Mouse (Mus musculus) stomach, embryonic 15.5 days (tissue): ENCODE results near the gene Gkn3. TPM values are rescaled to one million over a fixed set of nuclear protein-coding genes. Genes with fewer than 3 reads are reported as not detected.

Experiments
- ATAC-seq: fragments of 200-750 bp; cut with Nextera tagmentation; 2 replicates; pipeline ENCODE4 v1.8.0; 2017; ENCODE audit warnings: low read depth, moderate number of reproducible peaks, moderate TSS enrichment; ENCODE audit not compliant: insufficient read depth, low FRiP score
- H3K27ac ChIP-seq: fragments of 300-500 bp; sonication (generic); 2 replicates; pipeline ENCODE4 v1.5.1; 2015; ENCODE audit warnings: mild to moderate bottlenecking, inconsistent platforms
- H3K27me3 ChIP-seq: fragments of 300-500 bp; sonication (generic); replicated peaks from 2 replicates; pipeline ENCODE4 v1.6.1; 2015; ENCODE audit warnings: inconsistent platforms
- H3K36me3 ChIP-seq: fragments of 300-500 bp; sonication (generic); 2 replicates; pipeline ENCODE4 v1.6.1; 2015; ENCODE audit warnings: inconsistent platforms
- H3K4me1 ChIP-seq: fragments of 300-500 bp; sonication (generic); 2 replicates; pipeline ENCODE4 v1.6.1; 2015; ENCODE audit warnings: inconsistent platforms
- H3K4me2 ChIP-seq: fragments of 300-500 bp; sonication (generic); 2 replicates; pipeline ENCODE4 v1.6.1; 2015; ENCODE audit warnings: mild to moderate bottlenecking, inconsistent platforms
- H3K4me3 ChIP-seq: fragments of 300-500 bp; sonication (generic); replicated peaks from 2 replicates; pipeline ENCODE4 v1.5.1; 2015; ENCODE audit warnings: inconsistent platforms
- H3K9ac ChIP-seq: fragments of 300-500 bp; sonication (generic); 2 replicates; pipeline ENCODE4 v1.6.1; 2015; ENCODE audit warnings: inconsistent platforms
- H3K9me3 ChIP-seq: fragments of 300-500 bp; sonication (generic); 2 replicates; pipeline ENCODE4 v1.6.1; 2016; ENCODE audit warnings: inconsistent platforms
- WGBS: fragments of 180-500 bp; shearing (Covaris S2); methylation state at CpG from one replicate; pipeline ENCODE4 v1.1.7; 2015; 5-methylcytosine and 5-hydroxymethylcytosine counted together
- polyA plus RNA-seq: library from polyadenylated mRNA; unstranded; fragments of >200 nt; fragmentation: Nextera tagmentation; extraction: Ambion mirVana; gene quantifications from 2 replicates; pipeline ENCODE4 v1.2.1, GENCODE M21; 2015

Gkn3 gene
- polyA plus RNA-seq, 1 experiment from 2014 or later: 5.1 TPM

DNA sequence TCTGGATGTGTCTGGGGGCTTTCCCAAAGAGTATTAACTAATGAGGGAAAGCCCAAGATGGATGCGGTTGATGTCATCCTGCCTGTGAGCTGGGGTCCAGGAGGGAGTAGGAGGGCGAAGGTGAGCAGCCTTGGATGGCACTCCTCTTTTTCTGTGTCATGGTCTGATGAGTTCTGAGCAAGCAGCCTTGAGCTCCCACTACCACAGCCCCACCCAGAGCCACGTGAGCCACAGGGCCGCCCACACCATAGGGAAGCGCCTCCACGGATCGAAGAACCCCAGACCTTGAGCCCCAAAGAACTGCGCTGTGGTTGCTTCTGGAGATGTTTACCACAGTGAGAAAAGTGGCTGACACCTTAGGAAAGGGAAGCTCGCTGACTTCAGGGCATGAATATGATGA, 6.0 kb upstream of the Gkn3 start:
- Histone ChIP-seq H3K4me3 (no peak overlapping the region), H3K9ac (no peak overlapping the region), H3K4me1 (0 out of 2 replicates have a peak, but pooled peaks cover 3% of the 10 kb centered on the region), H3K36me3 (no peaks in the 10 kb centered on the region), H3K27me3 (no peaks in the 10 kb centered on the region), H3K9me3 (no peaks in the 10 kb centered on the region), H3K27ac (no peak overlapping the region), H3K4me2 (no peak overlapping the region)
- ATAC-seq: no peak
- 83% methylated on average over 9 of the region's 9 CpGs for WGBS

DNA sequence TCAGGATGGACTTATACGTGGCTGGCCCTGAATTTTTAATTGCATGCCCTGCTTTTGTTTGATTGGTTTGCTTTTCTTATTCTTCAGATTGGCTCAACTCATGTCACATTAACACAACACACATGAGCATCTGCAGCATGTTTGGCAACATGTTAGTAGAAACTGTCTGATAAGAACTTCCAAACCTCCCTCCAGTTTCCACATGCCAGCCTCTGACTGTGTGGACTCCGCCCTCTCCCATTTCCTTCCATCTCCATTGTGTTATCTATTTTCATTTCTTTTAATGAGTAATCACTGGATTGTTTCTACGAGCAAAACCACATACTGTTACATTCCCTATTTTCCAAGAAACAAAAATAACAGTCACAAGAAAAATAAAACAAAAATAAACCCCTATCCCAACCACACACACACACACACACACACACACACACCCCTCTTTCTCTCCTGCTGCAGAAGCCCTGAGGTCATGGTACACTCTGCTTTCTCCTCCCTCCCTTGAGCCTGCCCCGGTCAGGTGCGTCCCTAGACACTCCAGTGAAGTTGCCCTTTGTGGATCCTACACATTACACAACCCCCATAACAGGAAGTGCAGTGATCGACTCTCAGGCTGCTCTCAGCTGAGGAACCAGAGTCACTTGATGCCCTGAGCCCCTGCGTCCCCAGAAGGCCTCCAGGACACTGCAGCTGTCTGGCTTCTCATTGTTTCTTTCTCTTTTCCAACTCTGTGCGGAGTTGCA, 4.9 kb upstream of the Gkn3 start:
- Histone ChIP-seq H3K27me3 (no peaks in the 10 kb centered on the region), H3K9me3 (no peaks in the 10 kb centered on the region), H3K4me2 (no peak overlapping the region), H3K27ac (no peak overlapping the region), H3K9ac (no peak overlapping the region), H3K4me3 (no peak overlapping the region), H3K4me1 (0 out of 2 replicates have a peak, but pooled peaks cover 3% of the 10 kb centered on the region), H3K36me3 (no peaks in the 10 kb centered on the region)
- ATAC-seq: no peak
- WGBS: 60% methylated on average over 8 of the region's 8 CpGs

DNA sequence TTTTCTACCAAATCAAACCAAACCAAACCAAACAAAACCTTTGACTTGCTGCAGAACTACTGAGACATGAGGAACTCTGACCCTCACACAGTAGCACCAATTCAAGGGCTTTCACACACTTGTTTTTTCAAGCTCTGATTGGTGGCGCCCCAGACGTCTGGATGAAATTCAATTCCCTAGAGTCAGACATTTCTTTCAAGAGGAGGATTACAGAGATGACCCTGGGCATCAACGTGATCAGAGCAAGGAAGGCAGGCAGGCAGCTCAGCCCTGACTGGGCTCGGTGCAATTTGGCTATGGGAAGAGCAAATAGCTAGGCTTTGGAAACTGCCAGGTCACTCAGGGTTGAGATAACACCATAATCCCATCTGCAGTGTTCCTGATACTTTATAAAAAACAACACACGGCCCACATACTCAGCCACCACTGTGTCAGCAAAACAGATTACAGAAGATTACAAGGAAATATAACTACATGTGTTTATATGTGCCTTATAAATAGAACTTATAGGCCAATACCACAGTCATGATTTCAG, 787 bp upstream of the Gkn3 start:
- no peaks in the 10 kb centered on the region for H3K9me3 ChIP-seq
- ATAC-seq: no peak
- WGBS: 20% methylated on average over 5 of the region's 5 CpGs
- no peak overlapping the region for H3K4me3 ChIP-seq
- no peak overlapping the region for H3K4me2 ChIP-seq
- no peaks in the 10 kb centered on the region for H3K27me3 ChIP-seq
- H3K4me1 ChIP-seq: 0 out of 2 replicates have a peak, but pooled peaks cover 3% of the 10 kb centered on the region
- H3K36me3 ChIP-seq: no peaks in the 10 kb centered on the region
- no peak overlapping the region for H3K9ac ChIP-seq
- no peak overlapping the region for H3K27ac ChIP-seq

DNA sequence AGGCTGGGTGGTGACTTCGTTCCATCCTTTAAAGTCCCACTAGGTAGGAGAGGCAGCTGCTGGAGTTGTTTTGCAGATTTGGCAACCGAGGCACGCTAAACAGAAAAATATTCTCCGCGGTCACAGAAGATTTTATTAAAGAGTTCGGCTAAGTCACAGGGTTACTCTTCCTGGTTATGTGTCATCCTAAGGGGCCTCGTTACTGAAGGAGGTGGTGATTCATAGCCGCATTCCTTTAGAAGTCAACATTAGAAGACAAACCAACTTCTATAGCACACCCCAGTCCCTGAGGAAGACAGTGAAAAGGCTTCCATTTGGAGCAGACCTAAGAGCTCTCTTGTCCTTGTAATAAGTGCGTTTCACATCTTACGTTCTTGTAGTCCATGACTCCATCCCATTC, 2.1 kb downstream of the Gkn3 start:
- WGBS: 79% methylated on average over 10 of the region's 10 CpGs

DNA sequence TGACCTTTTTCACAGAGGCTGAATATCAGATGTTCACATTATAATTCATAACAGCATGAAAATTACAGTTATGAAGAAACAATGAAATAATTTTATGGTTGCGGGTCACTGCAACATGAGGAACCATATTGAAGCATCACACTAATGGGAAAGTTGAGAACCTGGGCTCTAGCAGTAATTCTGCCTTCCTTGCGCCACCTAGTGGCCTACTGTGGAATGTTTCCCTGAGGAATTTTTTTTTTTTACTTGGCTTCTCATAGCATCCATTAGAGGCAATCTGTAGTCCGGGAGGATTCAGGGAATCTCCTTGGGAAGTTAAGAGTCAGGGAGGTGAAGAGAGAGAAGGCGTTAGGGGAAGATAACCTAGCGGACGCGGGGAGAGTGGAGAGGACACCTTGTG, 2.5 kb downstream of the Gkn3 start:
- H3K4me2 ChIP-seq: no peak overlapping the region
- no peak overlapping the region for H3K4me3 ChIP-seq
- H3K4me1 ChIP-seq: 0 out of 2 replicates have a peak, but pooled peaks cover 3% of the 10 kb centered on the region
- no peak for ATAC-seq
- H3K27me3 ChIP-seq: peaks cover 9% of the 10 kb centered on the region
- H3K36me3 ChIP-seq: no peaks in the 10 kb centered on the region
- no peak overlapping the region for H3K9ac ChIP-seq
- no peak overlapping the region for H3K27ac ChIP-seq
- 9% methylated on average over 7 of the region's 7 CpGs for WGBS
- no peaks in the 10 kb centered on the region for H3K9me3 ChIP-seq

More for the DNA sequence above, 2.1 kb downstream of the Gkn3 start:
- peaks cover 9% of the 10 kb centered on the region for H3K27me3 ChIP-seq
- no peaks in the 10 kb centered on the region for H3K9me3 ChIP-seq
- no peak overlapping the region for H3K4me3 ChIP-seq
- no peak overlapping the region for H3K27ac ChIP-seq
- no peak for ATAC-seq
- H3K4me1 ChIP-seq: 0 out of 2 replicates have a peak, but pooled peaks cover 3% of the 10 kb centered on the region
- no peaks in the 10 kb centered on the region for H3K36me3 ChIP-seq
- H3K9ac ChIP-seq: no peak overlapping the region
- H3K4me2 ChIP-seq: no peak overlapping the region

DNA sequence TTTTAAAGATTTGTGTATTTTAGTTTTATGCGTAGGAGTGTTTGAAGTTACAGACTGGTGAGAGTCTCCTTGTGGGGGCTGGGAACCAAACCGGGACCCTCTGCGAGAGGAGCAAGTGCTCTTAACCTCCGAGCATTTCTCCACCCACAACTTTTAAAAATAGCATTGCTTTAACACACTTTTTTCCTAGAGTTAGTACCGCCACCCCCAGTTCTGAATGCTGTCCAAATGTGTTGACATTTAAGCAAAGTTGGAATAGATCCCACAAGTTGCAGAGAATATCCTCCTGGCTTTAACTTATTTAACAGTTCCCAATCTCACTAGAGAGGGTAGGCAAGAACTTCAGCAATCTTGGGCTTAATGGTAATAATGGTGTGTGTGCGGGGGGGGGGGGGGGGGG, 4.0 kb downstream of the Gkn3 start:
- Histone ChIP-seq H3K27ac (no peak overlapping the region), H3K9me3 (no peaks in the 10 kb centered on the region), H3K4me1 (0 out of 2 replicates have a peak, but pooled peaks cover 3% of the 10 kb centered on the region), H3K4me3 (peak overlapping the region; percentile 22; the same call in 1 of the 2 replicates), H3K36me3 (no peaks in the 10 kb centered on the region), H3K9ac (no peak overlapping the region), H3K4me2 (peak overlapping the region; percentile 54; the same call in 1 of the 2 replicates), H3K27me3 (peaks cover 9% of the 10 kb centered on the region)
- ATAC-seq: no peak
- WGBS: 35% methylated on average over 5 of the region's 6 CpGs

DNA sequence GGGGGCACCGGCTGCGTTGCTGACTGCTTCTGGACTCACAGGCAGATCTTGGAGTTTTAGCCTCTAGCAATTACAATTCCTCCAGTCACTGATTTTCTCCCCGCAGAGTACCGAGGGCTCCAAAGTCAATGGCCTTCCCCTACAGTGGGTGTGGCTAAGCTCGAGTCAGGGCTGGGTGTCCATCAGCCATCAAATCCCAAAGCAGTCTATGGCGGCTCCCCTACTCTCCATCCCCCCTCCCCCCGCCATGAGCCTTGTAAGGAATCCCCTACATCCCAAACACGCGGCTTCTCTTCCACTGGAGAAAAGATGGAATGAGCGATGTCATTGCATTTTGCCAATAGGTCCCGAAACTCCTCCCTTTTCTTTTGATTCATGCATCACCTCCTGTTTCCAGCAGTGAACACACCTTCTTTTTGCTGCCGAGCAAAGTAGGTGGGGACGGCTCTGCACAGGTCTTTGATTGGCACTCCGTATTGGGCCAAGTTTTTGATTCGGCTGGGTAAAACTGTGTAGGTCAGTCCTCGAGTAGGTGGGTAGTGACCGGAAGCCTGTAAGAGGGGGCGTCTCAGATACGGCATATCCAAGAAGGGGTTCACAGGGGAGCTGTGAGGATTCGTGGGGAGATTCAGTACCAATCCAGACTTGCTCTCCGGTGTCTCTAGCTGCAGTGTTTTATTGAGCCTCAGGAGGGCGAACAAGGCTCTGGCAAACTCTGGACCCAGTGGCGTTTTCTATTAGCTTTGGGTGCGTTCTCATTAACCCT, 4.6 kb downstream of the Gkn3 start:
- no peak overlapping the region for H3K9ac ChIP-seq
- H3K36me3 ChIP-seq: no peaks in the 10 kb centered on the region
- 12% methylated on average over 24 of the region's 24 CpGs for WGBS
- peak overlapping the region; percentile 22 for H3K4me3 ChIP-seq
- H3K4me2 ChIP-seq: peak overlapping the region; percentile 54
- H3K27ac ChIP-seq: no peak overlapping the region
- 0 out of 2 replicates have a peak, but pooled peaks cover 3% of the 10 kb centered on the region for H3K4me1 ChIP-seq
- peaks cover 9% of the 10 kb centered on the region for H3K27me3 ChIP-seq
- peak; percentile 32; the same call in 1 of the 2 replicates for ATAC-seq
- H3K9me3 ChIP-seq: no peaks in the 10 kb centered on the region

DNA sequence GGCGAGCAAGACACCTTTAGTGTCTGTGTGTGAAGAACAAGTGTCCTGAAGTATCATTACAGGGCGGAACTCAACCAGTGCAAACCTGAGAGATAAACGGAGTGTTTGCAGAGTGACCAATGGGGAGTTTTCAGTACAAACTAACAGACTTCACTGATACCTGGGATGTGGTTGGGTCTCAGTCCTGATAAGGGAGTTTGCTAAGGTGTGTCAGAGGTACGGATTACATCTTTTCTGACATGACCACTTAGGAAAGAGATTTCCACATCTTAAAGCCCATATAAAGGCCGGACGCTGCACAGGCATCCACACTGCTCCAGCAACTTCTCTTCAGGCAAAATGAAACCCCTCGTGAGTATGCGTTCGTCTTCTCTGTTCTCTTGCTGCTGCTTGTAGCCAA, 15.7 kb downstream of the Gkn3 start, which contains the start of gene Gkn2:
TSS of gene Gkn2 (plus strand) at position 301 of the 400 bp plus-strand sequence.
- no peaks in the 10 kb centered on the region for H3K27me3 ChIP-seq
- H3K9ac ChIP-seq: no peak within 1 kb of the TSS
- no peaks in the 10 kb centered on the region for H3K9me3 ChIP-seq
- H3K36me3 ChIP-seq: no peaks in the 10 kb centered on the region
- no peak within 1 kb of the TSS for H3K4me2 ChIP-seq
- WGBS: 77% methylated on average over 9 of the region's 9 CpGs
- no peaks in the 10 kb centered on the region for H3K4me1 ChIP-seq
- ATAC-seq: no peak
- no peak within 1 kb of the TSS for H3K4me3 ChIP-seq
- H3K27ac ChIP-seq: no peak within 1 kb of the TSS

DNA sequence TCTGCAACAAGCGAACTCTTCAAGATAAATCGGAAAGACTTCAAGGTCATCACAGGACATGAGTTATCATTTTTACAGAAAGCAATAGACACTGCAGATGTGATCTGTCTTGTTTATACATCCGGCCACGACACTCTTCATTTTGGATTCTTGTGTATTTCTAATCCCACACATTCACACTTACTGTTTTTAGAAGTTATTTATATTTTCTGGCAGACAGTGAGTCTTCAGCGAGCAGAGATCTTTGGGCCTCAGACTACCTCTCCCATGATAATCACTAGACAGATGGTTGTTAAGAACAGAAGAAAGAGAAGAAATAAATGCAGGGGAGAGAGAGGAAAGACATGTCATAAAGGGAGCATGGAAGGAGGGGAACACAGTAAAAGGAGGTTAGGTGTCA, 19.5 kb downstream of the Gkn3 start:
- no peaks in the 10 kb centered on the region for H3K27me3 ChIP-seq
- H3K4me1 ChIP-seq: no peaks in the 10 kb centered on the region
- WGBS: 79% methylated on average over 5 of the region's 5 CpGs
- no peak overlapping the region for H3K9ac ChIP-seq
- no peaks in the 10 kb centered on the region for H3K36me3 ChIP-seq
- no peak overlapping the region for H3K4me2 ChIP-seq
- no peak overlapping the region for H3K4me3 ChIP-seq
- ATAC-seq: no peak
- H3K9me3 ChIP-seq: no peaks in the 10 kb centered on the region
- H3K27ac ChIP-seq: no peak overlapping the region

DNA sequence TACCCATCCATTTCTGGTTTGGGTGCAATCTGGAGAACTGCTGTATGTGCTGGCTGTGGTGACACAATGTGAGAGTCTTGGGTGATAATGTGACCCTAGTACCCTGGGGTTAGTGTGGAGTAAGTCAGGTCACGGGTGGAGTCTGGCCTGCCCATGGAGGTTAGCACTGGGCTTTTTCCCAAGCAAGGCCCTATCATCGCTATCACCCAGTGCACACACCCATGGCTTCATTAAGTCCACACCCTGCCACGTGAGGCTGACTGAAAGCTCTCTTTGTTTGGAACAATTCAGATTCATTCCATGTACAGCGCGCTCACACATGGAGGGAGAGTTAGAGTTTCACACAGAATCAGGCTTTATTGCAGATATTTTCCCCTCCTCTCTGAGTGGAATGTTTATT, 34.3 kb downstream of the Gkn3 start:
- H3K27me3 ChIP-seq: no peaks in the 10 kb centered on the region
- H3K27ac ChIP-seq: no peak overlapping the region
- H3K9me3 ChIP-seq: no peaks in the 10 kb centered on the region
- no peaks in the 10 kb centered on the region for H3K4me1 ChIP-seq
- peak; percentile 70; the same call in 1 of the 2 replicates for ATAC-seq
- H3K4me3 ChIP-seq: no peak overlapping the region
- H3K4me2 ChIP-seq: no peak overlapping the region
- no peak overlapping the region for H3K9ac ChIP-seq
- no peaks in the 10 kb centered on the region for H3K36me3 ChIP-seq
- WGBS: 42% methylated on average over 5 of the region's 5 CpGs

DNA sequence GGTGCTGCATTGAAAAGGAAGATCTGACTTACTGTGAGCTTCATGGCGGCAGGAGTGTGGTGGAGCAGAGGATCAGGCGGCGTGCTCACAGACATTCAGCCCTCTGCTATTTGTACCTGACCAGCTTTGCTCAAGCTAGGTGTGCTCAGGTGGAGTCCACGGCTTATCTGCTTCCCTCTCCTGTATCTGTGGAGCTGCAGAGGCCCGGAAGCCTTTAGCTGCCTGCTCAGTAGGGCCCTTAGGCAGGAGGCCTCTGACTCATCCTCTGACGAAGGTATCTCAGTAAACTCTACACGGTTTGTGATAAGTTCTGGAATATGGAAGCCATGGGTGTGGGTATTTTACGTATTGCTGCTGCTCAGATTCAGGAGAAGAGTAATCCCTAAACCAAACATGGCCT, 37.9 kb downstream of the Gkn3 start, which contains the start of gene Gkn1:
TSS of gene Gkn1 (minus strand) at position 114 of the 400 bp plus-strand sequence.
- H3K4me2 ChIP-seq: no peak within 1 kb of the TSS
- 85% methylated on average over 8 of the region's 8 CpGs for WGBS
- H3K9me3 ChIP-seq: no peaks in the 10 kb centered on the region
- no peaks in the 10 kb centered on the region for H3K36me3 ChIP-seq
- H3K4me3 ChIP-seq: no peak within 1 kb of the TSS
- ATAC-seq: peak; percentile 47
- no peaks in the 10 kb centered on the region for H3K4me1 ChIP-seq
- H3K27me3 ChIP-seq: no peaks in the 10 kb centered on the region
- H3K9ac ChIP-seq: no peak within 1 kb of the TSS
- no peak within 1 kb of the TSS for H3K27ac ChIP-seq

DNA sequence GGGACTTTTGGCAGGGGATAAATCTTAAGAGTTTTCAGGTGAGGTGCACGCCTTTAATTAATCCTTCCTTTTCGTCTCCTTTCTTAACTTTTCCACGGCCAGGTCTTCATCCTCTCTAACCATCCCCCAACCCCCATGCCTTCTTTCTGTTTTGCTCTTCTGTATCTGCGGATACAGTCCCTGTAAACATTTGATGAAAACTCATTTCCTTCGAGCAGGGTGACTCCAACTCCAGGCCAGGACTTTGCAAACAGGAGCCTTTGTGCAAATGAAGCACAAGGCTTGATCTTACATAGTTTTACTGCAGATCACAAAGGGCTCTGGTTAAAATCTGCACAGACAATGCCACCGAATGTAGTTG, 52.8 kb downstream of the Gkn3 start:
- H3K36me3 ChIP-seq: no peaks in the 10 kb centered on the region
- ATAC-seq: no peak
- WGBS: 26% methylated on average over 6 of the region's 6 CpGs
- no peak overlapping the region for H3K9ac ChIP-seq
- peak overlapping the region; percentile 70 for H3K4me3 ChIP-seq
- H3K4me2 ChIP-seq: peak overlapping the region; percentile 87; the same call in 1 of the 2 replicates
- no peaks in the 10 kb centered on the region for H3K9me3 ChIP-seq
- peaks cover 13% of the 10 kb centered on the region for H3K4me1 ChIP-seq
- H3K27me3 ChIP-seq: no peaks in the 10 kb centered on the region
- no peak overlapping the region for H3K27ac ChIP-seq
